Comparison of ENCODE assay signal across 12 mouse cellular contexts in the genomic region with DNA sequence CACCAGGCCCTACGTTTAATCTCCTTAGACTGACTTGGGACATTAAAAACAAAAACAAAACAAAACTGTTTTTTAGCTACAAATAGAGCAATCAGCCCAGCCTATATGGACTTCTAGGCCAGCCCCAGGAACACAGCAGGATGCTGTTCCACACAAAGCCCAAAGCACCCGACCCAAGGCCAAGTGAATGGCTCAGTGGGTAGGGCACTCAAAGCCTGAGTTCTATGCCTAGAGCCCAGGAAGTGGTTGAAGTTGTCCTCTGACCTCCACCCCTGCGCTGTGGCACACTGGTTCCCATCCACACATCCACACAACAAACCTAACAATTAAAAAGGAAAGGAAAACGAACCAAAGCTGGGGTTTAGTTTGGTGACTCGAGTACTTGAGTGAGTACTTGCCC.
"Had no signal": no experiment of that assay in that cellular context is flagged by ENCODE, and none has a peak within 500 bp of the region (broad histone marks: within the 10 kb centered on the region; RNA-seq: fewer than 3 reads in every experiment).

No protein-coding gene starts in this region.

- H3K36me3 ChIP-seq: kidney, embryonic 15.5 days; limb, embryonic 12.5 days; limb, embryonic 15.5 days; midbrain, embryonic 13.5 days had no signal

- ATAC-seq: midbrain, embryonic 13.5 days had no signal

- H3K4me3 ChIP-seq: kidney, embryonic 15.5 days; limb, embryonic 12.5 days; limb, embryonic 15.5 days; liver, embryonic 13.5 days; midbrain, embryonic 13.5 days had no signal

- H3K27me3 ChIP-seq: kidney, embryonic 15.5 days; limb, embryonic 12.5 days; limb, embryonic 15.5 days; liver, embryonic 13.5 days; midbrain, embryonic 13.5 days had no signal

- H3K9me3 ChIP-seq: kidney, embryonic 15.5 days; limb, embryonic 12.5 days; limb, embryonic 15.5 days; liver, embryonic 13.5 days; midbrain, embryonic 13.5 days had no signal

- H3K4me2 ChIP-seq: kidney, embryonic 15.5 days; limb, embryonic 12.5 days; limb, embryonic 15.5 days; liver, embryonic 13.5 days; midbrain, embryonic 13.5 days had no signal

- H3K9ac ChIP-seq: kidney, embryonic 15.5 days; limb, embryonic 12.5 days; limb, embryonic 15.5 days; liver, embryonic 13.5 days; midbrain, embryonic 13.5 days had no signal

- H3K27ac ChIP-seq: kidney, embryonic 15.5 days; limb, embryonic 12.5 days; limb, embryonic 15.5 days; liver, embryonic 13.5 days; macrophage; midbrain, embryonic 13.5 days had no signal

- H3K4me1 ChIP-seq: limb, embryonic 12.5 days; limb, embryonic 15.5 days had no signal

- DNase-seq: kidney, adult 8-10 months; kidney, postnatal 10 days; kidney, postnatal 36 days; liver, embryonic 13.5 days; lung, adult 2 months; thymus, adult 18-20 months; thymus, postnatal 14 days had no signal
